Mouse (Mus musculus): ENCODE results near the gene Plppr2. TPM values are rescaled to one million over a fixed set of nuclear protein-coding genes. Genes with fewer than 3 reads are reported as not detected.

Gene Plppr2
- polyA plus RNA-seq, 1 experiment from 2014 or later = 7.0 TPM

DNA sequence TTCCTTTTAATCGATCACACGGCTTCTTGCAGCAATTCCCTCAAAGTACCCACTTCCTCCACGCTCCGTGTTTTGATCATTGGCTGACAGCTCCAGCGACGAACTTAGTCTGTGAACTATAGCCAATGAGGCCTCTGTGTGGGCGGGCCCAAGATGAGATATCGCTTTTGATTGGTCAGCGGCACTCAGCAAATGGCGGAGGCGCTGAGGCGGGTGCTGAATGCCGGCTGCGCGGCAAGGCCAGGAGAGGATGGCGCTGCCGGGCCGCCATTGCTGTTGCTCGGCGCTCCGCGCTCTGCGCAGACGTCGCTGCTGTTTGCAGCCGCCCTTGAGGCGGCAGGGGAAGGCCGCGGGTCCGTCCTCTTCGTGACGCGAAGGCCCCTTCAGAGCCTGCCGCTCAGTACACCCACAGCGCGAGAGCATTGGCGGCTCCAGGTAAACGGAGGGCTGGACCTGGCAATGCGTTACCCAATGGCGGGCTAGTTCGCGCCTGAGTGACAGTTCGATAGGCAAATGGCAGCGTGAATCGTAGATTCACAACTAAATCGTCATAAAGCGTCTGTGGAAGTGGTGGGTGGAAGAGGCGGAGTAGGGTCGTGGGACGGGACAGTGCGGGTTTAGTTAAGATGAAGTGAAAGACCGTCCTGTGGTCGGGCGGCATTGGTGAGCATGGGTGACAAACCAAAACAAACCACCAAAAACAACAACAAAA lies 18.9 kb downstream of the Plppr2 start, which contains the start of gene Swsap1:
Gene Swsap1 (plus strand): TSS at position 186 of the 712 bp plus-strand sequence.
- Histone ChIP-seq H3K27ac (peak within 1 kb of the TSS; percentile 94), H3K9me3 (no peaks in the 10 kb centered on the region), H3K27me3 (ENCODE audit: insufficient read depth, poor library complexity, severe bottlenecking) (peaks cover 20% of the 10 kb centered on the region), H3K4me3 (peak within 1 kb of the TSS; percentile 73), H3K4me1 (peaks cover 14% of the 10 kb centered on the region), H3K36me3 (peaks cover 24% of the 10 kb centered on the region)
- under 1% methylated on average over 54 of the region's 54 CpGs for WGBS
- peak; percentile 99 for DNase-seq (ENCODE audit: low spot score)

DNA sequence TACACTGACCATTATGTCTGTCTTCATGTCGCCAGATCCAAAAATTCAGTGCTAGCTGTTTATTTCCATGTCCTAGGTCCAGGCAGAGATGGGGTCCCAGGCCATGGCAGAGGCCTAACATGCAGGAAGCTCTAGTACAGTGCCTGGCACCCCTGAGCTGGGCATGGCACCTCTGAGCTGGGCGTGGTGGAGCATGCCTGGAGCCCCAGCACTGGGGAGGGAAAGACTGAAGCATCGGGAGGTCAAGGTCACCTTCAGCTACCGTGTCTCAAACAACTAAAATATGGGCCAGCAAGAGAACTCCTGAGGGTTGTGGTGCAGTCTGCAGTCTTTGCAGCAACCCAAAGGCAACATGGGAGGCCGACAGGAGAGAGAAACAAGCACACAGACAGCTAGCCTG lies 21.5 kb downstream of the Plppr2 start:
- H3K27me3 ChIP-seq (ENCODE audit: insufficient read depth, poor library complexity, severe bottlenecking) = peaks cover 44% of the 10 kb centered on the region
- peak overlapping the region; percentile 24; the same call in 1 of the 2 replicates for H3K4me3 ChIP-seq
- H3K4me1 ChIP-seq = peaks cover 41% of the 10 kb centered on the region
- WGBS = 72% methylated on average over 5 of the region's 5 CpGs
- H3K36me3 ChIP-seq = peaks cover 24% of the 10 kb centered on the region
- no peak overlapping the region for H3K27ac ChIP-seq
- no peaks in the 10 kb centered on the region for H3K9me3 ChIP-seq
- no peak for DNase-seq (ENCODE audit: low spot score)

DNA sequence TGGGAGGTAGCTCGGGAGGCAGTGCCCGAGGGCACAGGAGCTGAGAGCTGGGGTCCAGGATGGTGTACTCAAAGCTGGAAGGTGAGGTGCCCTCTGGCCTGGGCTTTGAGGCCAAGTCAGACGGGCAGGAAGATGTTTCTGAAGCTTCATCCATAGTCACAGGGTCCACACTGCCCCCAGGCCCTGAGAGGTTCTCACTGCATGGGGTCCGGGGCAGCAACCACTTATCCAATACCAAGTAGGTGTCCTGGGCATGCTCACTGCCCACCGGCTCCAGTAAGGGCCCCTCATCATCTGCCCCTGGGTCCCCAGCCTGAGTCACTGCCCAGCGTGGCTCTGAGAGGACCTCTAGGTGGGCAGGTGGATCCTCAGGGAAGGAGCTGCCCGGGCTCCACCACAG lies 22.4 kb downstream of the Plppr2 start:
- no peaks in the 10 kb centered on the region for H3K9me3 ChIP-seq
- 80% methylated on average over 7 of the region's 7 CpGs for WGBS
- no peak overlapping the region for H3K27ac ChIP-seq
- H3K36me3 ChIP-seq = peaks cover 24% of the 10 kb centered on the region
- no peak for DNase-seq (ENCODE audit: low spot score)
- H3K4me1 ChIP-seq = peaks cover 49% of the 10 kb centered on the region
- peaks cover 46% of the 10 kb centered on the region for H3K27me3 ChIP-seq (ENCODE audit: insufficient read depth, poor library complexity, severe bottlenecking)
- H3K4me3 ChIP-seq = no peak overlapping the region

DNA sequence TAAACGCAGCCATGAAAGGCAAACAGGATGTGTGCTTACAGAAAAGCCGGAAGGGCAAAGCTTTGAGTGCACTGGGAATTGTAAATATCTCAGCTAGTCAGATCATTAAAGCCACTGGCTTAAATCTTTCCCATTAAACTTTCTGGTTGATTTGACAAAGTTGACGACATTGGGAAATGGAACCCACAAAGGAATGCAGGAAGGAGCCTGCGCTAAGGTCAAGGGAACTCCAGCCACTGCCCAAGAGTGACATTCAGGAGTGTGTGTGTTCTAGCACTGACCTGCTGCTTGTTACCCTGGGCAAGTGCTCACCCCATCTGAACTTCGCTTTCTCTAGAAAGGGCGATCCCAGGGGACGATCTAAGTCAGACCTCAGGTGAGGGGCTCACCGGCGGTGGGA lies 23.3 kb downstream of the Plppr2 start:
- Histone ChIP-seq H3K27ac (peak overlapping the region; percentile 82; the same call in 1 of the 2 replicates), H3K4me1 (peaks cover 49% of the 10 kb centered on the region), H3K36me3 (peaks cover 24% of the 10 kb centered on the region), H3K4me3 (peak overlapping the region; percentile 58), H3K27me3 (ENCODE audit: insufficient read depth, poor library complexity, severe bottlenecking) (peaks cover 46% of the 10 kb centered on the region), H3K9me3 (no peaks in the 10 kb centered on the region)
- DNase-seq (ENCODE audit: low spot score) = no peak
- WGBS = 48% methylated on average over 9 of the region's 9 CpGs

DNA sequence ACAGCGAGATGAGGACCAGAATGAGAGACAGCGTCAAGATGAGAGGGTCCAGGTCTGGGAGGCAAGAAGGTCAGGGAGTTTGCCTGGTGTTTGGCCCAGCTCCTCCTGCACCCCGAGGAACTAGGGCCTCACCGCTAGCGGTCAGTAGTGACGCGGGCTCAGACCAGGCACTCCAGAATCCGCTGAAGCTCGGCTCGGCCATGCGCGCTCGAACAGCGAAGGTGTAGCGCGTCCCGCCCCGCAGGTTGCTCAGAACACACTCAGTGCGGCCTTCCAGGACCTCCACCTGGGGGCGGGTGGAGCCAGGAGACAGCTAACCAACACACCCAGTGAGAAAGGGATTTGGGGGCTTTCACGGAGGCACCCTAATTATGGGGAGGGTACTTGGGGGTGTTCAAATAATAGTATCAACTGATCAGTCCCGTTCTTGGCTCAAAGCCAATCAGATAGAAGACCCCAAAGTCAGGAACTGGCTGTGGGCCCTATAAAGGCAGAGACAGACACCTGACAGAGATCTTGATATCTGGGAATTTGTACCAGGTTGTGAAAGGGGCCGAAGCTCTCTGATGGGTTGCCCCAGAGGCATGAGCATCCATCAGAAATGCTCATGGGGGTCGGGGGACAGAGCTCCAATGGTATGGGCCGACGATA lies 23.9 kb downstream of the Plppr2 start:
- Histone ChIP-seq H3K4me3 (peak overlapping the region; percentile 58), H3K27me3 (ENCODE audit: insufficient read depth, poor library complexity, severe bottlenecking) (peaks cover 46% of the 10 kb centered on the region), H3K27ac (peak overlapping the region; percentile 82; the same call in 1 of the 2 replicates), H3K36me3 (peaks cover 24% of the 10 kb centered on the region), H3K9me3 (no peaks in the 10 kb centered on the region), H3K4me1 (peaks cover 49% of the 10 kb centered on the region)
- DNase-seq (ENCODE audit: low spot score) = no peak
- 13% methylated on average over 26 of the region's 26 CpGs for WGBS

DNA sequence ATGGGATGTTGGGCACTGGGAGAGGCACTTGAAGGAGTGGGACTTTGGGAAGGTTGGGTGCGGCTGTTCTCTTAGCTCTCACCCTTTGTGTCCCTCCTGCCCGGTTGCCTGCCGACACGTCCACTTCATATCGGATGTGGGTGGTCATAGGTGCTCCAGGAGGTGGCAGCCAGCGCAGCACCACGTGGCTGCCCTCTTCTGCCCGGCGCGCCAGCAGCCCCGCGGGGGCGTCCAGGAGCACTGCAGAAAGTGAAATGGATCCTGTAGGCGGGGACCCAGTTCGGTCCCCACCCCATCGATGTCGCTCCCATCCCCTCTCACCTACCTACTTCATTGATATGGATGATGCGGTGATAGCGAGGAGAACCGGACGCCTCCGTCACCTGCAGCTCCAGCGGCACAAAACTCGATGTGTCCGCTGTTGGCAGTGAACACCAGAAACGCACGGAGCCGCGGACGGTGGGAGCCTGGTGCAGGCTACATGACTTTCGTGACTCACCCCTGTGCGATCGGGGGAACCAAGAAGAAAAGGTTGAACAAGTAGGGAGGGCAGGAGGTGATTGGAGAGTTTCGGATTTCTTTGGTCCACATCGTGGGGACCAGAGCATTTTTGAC lies 24.6 kb downstream of the Plppr2 start:
- Histone ChIP-seq H3K4me1 (peaks cover 46% of the 10 kb centered on the region), H3K27me3 (ENCODE audit: insufficient read depth, poor library complexity, severe bottlenecking) (peaks cover 46% of the 10 kb centered on the region), H3K4me3 (peak overlapping the region; percentile 58), H3K9me3 (no peaks in the 10 kb centered on the region), H3K36me3 (peaks cover 24% of the 10 kb centered on the region), H3K27ac (peak overlapping the region; percentile 82; the same call in 1 of the 2 replicates)
- no peak for DNase-seq (ENCODE audit: low spot score)
- 1% methylated on average over 35 of the region's 35 CpGs for WGBS

DNA sequence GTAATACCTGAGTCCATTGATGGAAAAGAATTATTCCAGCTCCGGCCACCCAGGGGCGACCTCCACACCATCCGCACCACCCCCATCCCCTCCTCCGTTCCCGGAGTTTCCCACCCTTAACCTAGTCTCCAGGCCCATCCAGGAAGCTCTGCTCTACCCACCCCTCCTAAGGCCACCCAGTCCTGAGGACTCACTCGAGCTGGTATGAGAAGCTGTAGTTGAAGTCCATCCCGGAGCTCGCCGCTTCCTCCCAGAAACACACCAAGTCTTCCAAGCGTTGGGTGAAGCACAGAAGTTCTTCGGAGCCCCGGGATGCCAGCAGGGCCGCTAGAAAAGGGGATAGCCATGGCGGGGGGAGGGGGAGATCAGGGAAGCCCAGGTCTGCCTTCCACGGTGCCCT lies 25.2 kb downstream of the Plppr2 start:
- peak overlapping the region; percentile 58 for H3K4me3 ChIP-seq
- peaks cover 46% of the 10 kb centered on the region for H3K27me3 ChIP-seq (ENCODE audit: insufficient read depth, poor library complexity, severe bottlenecking)
- peaks cover 24% of the 10 kb centered on the region for H3K36me3 ChIP-seq
- WGBS = under 1% methylated on average over 15 of the region's 15 CpGs
- no peak for DNase-seq (ENCODE audit: low spot score)
- peaks cover 42% of the 10 kb centered on the region for H3K4me1 ChIP-seq
- H3K9me3 ChIP-seq = no peaks in the 10 kb centered on the region
- H3K27ac ChIP-seq = peak overlapping the region; percentile 82

DNA sequence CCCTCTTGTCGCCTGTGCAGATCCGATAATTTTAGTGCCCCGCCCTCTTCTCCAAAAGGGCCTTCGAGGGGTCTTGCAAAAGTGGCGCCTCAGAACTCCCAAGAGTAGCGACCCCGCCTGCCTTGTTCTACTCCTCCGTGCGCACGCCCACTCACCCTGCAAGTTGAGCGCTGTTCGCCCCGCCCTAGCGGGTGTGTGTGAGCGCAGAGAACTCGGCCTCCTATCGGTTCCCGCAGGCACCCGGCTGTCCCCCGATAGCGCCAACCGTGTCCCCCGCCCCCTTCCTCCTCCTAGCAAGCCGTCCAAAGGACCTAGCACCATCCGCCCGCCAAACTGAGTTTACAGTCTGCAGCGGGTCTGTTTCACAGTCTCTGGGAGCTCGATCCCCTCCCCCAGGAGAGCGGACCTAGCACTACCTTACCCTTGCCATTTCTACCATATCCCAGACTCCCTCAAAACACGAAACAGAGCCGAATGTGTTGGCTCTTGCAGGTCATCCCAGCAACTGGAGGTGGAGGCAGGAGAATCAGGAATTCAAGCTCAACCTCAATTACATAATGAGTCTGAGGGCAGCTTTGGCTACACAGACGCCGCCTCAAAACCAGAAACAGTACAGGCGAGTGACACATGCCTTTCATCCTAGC lies 25.7 kb downstream of the Plppr2 start:
- H3K27ac ChIP-seq = peak overlapping the region; percentile 82
- WGBS = 3% methylated on average over 34 of the region's 34 CpGs
- H3K36me3 ChIP-seq = peaks cover 20% of the 10 kb centered on the region
- peaks cover 42% of the 10 kb centered on the region for H3K4me1 ChIP-seq
- H3K9me3 ChIP-seq = no peaks in the 10 kb centered on the region
- peak overlapping the region; percentile 58 for H3K4me3 ChIP-seq
- H3K27me3 ChIP-seq (ENCODE audit: insufficient read depth, poor library complexity, severe bottlenecking) = peaks cover 46% of the 10 kb centered on the region
- DNase-seq (ENCODE audit: low spot score) = peak; percentile 98

DNA sequence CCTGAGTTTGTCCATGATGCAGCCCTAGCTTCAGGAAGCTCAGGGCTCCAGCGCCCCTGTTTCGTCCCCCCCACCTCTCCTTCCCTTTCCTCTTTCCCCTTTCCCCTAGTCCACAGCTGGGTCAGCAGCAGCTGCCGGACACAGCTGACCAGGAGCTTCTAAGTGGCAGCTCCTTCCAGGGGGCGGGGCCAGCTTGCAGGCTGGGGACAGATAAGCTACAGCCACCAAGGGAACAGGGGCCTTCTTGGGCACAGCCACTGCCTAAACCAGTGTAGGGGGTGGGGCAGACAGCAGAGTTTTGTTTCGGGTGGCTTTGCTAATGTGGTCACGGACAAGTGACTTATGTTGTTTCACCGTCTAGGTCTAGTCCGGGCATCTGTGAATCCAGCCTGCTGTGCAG lies 26.6 kb downstream of the Plppr2 start, which contains the start of gene Epor:
Gene Epor (minus strand): TSS at position 90 of the 400 bp plus-strand sequence.
- peak; percentile 96 for DNase-seq (ENCODE audit: low spot score)
- Histone ChIP-seq H3K36me3 (peaks cover 13% of the 10 kb centered on the region), H3K4me1 (peaks cover 41% of the 10 kb centered on the region), H3K27ac (peak within 1 kb of the TSS; percentile 82), H3K9me3 (no peaks in the 10 kb centered on the region), H3K4me3 (peak within 1 kb of the TSS; percentile 58), H3K27me3 (ENCODE audit: insufficient read depth, poor library complexity, severe bottlenecking) (peaks cover 46% of the 10 kb centered on the region)
- 8% methylated on average over 8 of the region's 8 CpGs for WGBS

DNA sequence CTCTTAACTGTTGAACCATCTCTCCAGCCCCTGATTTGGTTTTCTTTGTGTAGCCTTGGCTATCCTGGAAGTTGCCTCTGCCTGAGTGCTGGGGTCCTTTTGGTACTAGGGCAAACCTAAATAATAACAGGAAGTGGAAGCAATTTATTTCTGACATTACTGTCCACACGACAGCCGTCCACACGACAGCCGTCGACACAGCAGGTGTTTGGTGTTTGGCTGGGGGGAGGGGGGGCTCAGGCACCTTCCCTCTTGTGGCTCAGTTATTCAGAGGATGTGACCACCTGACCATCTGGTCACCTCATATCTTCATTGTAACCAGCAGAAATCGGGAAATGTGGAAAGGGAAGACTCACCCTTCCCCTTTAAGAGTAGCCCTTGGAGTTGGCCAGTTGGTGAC lies 32.0 kb downstream of the Plppr2 start:
- H3K27ac ChIP-seq = no peak overlapping the region
- 61% methylated on average over 6 of the region's 6 CpGs for WGBS
- H3K4me1 ChIP-seq = peaks cover 3% of the 10 kb centered on the region; the same call in 1 of the 2 replicates
- H3K9me3 ChIP-seq = no peaks in the 10 kb centered on the region
- no peaks in the 10 kb centered on the region for H3K36me3 ChIP-seq
- no peak for DNase-seq (ENCODE audit: low spot score)
- H3K27me3 ChIP-seq (ENCODE audit: insufficient read depth, poor library complexity, severe bottlenecking) = peaks cover 6% of the 10 kb centered on the region
- no peak overlapping the region for H3K4me3 ChIP-seq

DNA sequence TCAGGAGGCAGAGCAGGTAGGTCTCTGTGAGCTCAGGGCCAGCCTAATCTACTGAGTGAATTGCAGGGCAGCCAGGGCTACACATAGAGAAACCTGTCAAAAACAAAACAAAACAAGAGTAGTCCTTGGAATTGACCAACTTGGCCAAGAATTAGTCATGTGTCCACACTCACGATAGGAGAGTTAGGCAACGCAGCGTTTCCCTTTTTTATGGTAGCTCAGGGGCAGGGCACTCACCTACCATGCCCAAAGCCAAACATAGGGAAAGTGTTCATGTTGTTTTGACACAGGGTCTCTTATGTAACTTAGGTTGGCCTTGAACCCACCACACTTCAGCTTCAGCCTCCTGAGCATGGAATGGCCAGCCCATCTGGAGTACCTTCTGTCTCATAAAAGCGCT lies 32.5 kb downstream of the Plppr2 start:
- Histone ChIP-seq H3K9me3 (no peaks in the 10 kb centered on the region), H3K4me3 (no peak overlapping the region), H3K27me3 (ENCODE audit: insufficient read depth, poor library complexity, severe bottlenecking) (peaks cover 6% of the 10 kb centered on the region), H3K27ac (no peak overlapping the region), H3K36me3 (no peaks in the 10 kb centered on the region), H3K4me1 (no peaks in the 10 kb centered on the region)
- 88% methylated on average over 4 of the region's 4 CpGs for WGBS
- no peak for DNase-seq (ENCODE audit: low spot score)

DNA sequence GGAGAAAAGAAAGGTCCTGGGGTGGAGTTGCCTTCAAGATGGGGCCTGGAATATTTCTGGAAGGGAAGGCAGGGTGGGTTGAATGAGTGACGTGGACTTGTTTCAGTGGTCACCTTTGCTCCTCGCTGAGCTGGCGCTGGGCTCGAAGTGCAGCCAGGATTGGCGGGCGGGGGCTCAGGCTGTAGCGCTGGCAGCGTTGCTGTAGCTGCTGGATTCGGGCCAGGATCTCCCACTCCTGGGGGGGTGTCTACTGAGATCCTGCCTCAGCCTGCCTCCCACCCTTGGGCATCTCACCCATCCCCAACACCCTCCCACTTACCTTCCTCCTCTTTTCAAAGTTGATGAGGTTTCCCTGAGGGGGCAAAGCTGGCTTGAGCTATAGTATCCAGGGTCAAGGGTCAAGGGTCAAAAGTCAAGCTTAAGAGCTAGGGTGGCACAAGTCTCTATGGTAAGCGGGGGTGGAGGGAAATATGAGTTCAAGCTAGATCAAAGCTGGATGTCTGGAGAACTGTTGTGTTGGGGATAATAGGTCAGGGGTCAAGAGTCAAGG lies 39.9 kb downstream of the Plppr2 start:
- no peak overlapping the region for H3K4me3 ChIP-seq
- no peaks in the 10 kb centered on the region for H3K4me1 ChIP-seq
- no peak for DNase-seq (ENCODE audit: low spot score)
- H3K27ac ChIP-seq = no peak overlapping the region
- peaks cover 49% of the 10 kb centered on the region for H3K27me3 ChIP-seq (ENCODE audit: insufficient read depth, poor library complexity, severe bottlenecking)
- H3K9me3 ChIP-seq = no peaks in the 10 kb centered on the region
- WGBS = 83% methylated on average over 10 of the region's 10 CpGs
- 0 out of 2 replicates have a peak, but pooled peaks cover 2% of the 10 kb centered on the region for H3K36me3 ChIP-seq
